Mouse (Mus musculus) heart, embryonic 10.5 days (tissue): ENCODE results near the gene Nelfa. TPM values are rescaled to one million over a fixed set of nuclear protein-coding genes. Genes with fewer than 3 reads are reported as not detected.
"Not testable (repeated sequence)": the region's sequence is repeated elsewhere in the genome, so short reads cannot be mapped to it uniquely, and the experiment has no call there.

Source experiments
- DNase-seq: peaks from one replicate; pipeline ENCODE4 v3.0.0-alpha.2; 2017; ENCODE audit warnings: low spot score
- H3K27ac ChIP-seq: fragments of 300-500 bp; sonication (generic); 2 replicates; pipeline ENCODE4 v1.5.1; 2016; ENCODE audit warnings: mild to moderate bottlenecking
- H3K27me3 ChIP-seq: fragments of 300-500 bp; sonication (generic); 2 replicates; pipeline ENCODE4 v1.6.1; 2016; ENCODE audit warnings: mild to moderate bottlenecking; ENCODE audit not compliant: poor library complexity, insufficient read depth, severe bottlenecking
- H3K36me3 ChIP-seq: fragments of 300-500 bp; sonication (generic); 2 replicates; pipeline ENCODE4 v1.6.1; 2016; ENCODE audit warnings: mild to moderate bottlenecking, moderate library complexity
- H3K4me1 ChIP-seq: fragments of 300-500 bp; sonication (generic); 2 replicates; pipeline ENCODE4 v1.6.1; 2016; ENCODE audit warnings: mild to moderate bottlenecking
- H3K4me3 ChIP-seq: fragments of 300-500 bp; sonication (generic); 2 replicates; pipeline ENCODE4 v1.5.1; 2016; ENCODE audit warnings: mild to moderate bottlenecking, moderate library complexity
- H3K9me3 ChIP-seq: fragments of 300-500 bp; sonication (generic); 2 replicates; pipeline ENCODE4 v1.6.1; 2016; ENCODE audit warnings: mild to moderate bottlenecking, moderate library complexity
- WGBS: fragments of 180-500 bp; shearing (Covaris S2); methylation state at CpG from one replicate; pipeline ENCODE4 v1.1.7; 2016; 5-methylcytosine and 5-hydroxymethylcytosine counted together
- polyA plus RNA-seq: library from polyadenylated mRNA; unstranded; fragments of >200 nt; fragmentation: Nextera tagmentation; extraction: Ambion mirVana; gene quantifications from 2 replicates; pipeline ENCODE4 v1.2.1, GENCODE M21; 2016

Gene Nelfa
- polyA plus RNA-seq: 46.0 and 62.2 TPM in 2 replicates

- Histone ChIP-seq H3K4me1 (peaks cover 20% of the 10 kb centered on the region), H3K4me3 (peak within 1 kb of the TSS; percentile 83), H3K27me3 (no peaks in the 10 kb centered on the region), H3K36me3 (peaks cover 49% of the 10 kb centered on the region), H3K9me3 (peaks cover 5% of the 10 kb centered on the region), H3K27ac (peak within 1 kb of the TSS; percentile 95)
- WGBS: 1% methylated on average over 61 of the region's 61 CpGs
- peak; percentile 99 for DNase-seq
Measured at GRCm38 (mm10) chr5:33936120-33936707, at the start of gene Nelfa. Gene Nelfa (minus strand): TSS chr5:33936413.

DNA sequence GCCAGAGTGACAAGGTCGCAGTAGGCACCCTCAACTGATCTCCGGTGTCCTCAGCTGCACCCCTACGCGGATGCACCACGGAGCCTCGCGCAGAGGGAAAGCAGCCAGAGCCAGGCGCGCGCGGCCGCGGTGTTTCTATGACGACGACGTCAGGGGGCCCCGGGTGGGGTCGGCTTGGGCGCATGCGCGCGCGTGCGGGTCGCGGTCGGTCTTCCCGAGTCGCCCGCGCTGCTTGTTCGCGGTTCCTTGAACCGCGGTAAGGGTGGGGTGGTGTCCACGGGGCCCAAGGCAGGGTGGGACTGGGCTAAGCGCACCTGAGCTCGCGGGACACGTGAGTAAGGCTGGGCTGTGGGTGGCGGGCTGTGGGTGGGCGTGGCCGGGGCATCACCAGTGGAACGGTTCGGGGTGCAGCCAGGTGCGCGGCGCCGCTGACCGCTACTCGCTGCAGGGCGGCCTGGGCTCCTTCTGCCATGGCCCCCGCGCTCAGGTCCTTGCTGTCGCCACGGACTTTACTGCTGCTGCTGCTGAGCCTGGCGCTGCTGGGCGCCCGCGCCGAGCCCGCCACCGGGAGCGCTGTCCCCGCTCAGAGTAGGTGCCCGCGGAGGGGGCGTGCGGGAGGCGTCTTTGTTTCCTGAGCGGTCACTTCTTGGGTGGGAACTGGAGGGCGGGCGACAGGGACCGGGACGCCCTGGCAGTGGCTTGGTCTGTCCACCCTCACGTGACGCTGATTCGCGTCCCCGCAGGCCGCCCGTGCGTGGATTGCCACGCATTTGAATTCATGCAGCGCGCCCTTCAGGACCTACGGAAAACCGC lies 47.3 kb upstream of the Nelfa start, which contains the start of gene Gm1673:
Gene Gm1673, plus strand, starts transcription at position 125 of the 813 bp plus-strand sequence.
- under 1% methylated on average over 88 of the region's 88 CpGs for WGBS

DNA sequence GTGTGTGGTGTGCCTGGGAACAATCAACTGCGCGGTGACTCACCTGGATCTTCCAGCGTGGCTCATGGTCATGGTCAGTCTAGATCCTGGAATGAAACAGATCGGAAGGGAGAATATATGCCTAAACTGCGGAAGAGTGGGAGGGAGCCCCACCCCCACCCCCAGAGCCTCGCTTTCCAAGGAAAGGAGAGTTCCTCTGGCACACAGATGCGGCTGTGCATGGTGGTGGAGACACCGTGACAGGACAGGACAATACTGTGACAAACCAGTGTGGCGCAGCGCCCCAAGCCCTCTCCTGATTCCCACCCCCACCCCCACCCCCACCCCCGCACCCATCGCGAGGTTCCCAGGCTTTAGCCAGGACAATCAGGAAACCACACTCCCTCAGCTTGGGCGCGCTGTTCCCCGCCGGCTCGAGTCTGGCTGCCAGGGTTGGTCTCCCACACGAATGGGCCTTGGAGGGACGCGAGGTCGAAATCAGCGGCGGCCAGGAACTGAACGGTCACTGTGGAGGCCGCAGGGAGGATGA lies 46.6 kb upstream of the Nelfa start:
- no peak for DNase-seq
- Histone ChIP-seq H3K27me3 (peaks cover 21% of the 10 kb centered on the region), H3K36me3 (0 out of 2 replicates have a peak, but pooled peaks cover 6% of the 10 kb centered on the region), H3K27ac (peak overlapping the region; percentile 90), H3K4me1 (peaks cover 22% of the 10 kb centered on the region), H3K9me3 (no peaks in the 10 kb centered on the region), H3K4me3 (peak overlapping the region; percentile 92)
- 5% methylated on average over 26 of the region's 26 CpGs for WGBS

More for the DNA sequence above, 47.3 kb upstream of the Nelfa start, which contains the start of gene Gm1673:
- Histone ChIP-seq H3K27ac (peak within 1 kb of the TSS; percentile 90), H3K9me3 (no peaks in the 10 kb centered on the region), H3K36me3 (0 out of 2 replicates have a peak, but pooled peaks cover 6% of the 10 kb centered on the region), H3K27me3 (peaks cover 21% of the 10 kb centered on the region), H3K4me3 (peak within 1 kb of the TSS; percentile 92), H3K4me1 (peaks cover 22% of the 10 kb centered on the region)
- peak; percentile 88 for DNase-seq

- no peak for DNase-seq
- 0 out of 2 replicates have a peak, but pooled peaks cover 3% of the 10 kb centered on the region for H3K36me3 ChIP-seq
- no peaks in the 10 kb centered on the region for H3K4me1 ChIP-seq
- no peak overlapping the region for H3K4me3 ChIP-seq
- no peaks in the 10 kb centered on the region for H3K9me3 ChIP-seq
- no peak overlapping the region for H3K27ac ChIP-seq
- 32% methylated on average over 3 of the region's 3 CpGs for WGBS
- H3K27me3 ChIP-seq: no peaks in the 10 kb centered on the region
Measured at GRCm38 (mm10) chr5:33976267-33976666, 40.1 kb upstream of the Nelfa start.

DNA sequence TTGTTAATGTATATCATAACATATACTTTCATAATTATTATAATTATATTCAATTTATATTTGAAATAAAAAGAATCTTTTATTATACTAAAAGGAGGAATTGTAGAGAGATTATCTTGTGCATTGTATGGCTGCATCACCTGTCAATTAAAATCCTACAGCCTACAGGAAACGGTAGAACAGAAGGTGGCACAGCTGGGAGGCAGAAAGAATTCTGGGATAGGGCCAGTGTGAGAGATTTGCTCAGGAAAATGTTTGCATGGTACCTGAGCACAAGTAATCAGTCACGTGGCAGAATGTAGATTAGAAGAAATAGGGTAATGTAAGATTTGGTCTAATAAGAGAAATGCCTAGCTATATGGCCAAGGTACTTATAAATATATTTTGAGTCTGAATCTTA lies 38.5 kb upstream of the Nelfa start:
- no peak for DNase-seq
- Histone ChIP-seq H3K27ac (no peak overlapping the region), H3K4me3 (no peak overlapping the region), H3K36me3 (0 out of 2 replicates have a peak, but pooled peaks cover 3% of the 10 kb centered on the region), H3K4me1 (no peaks in the 10 kb centered on the region), H3K9me3 (no peaks in the 10 kb centered on the region), H3K27me3 (no peaks in the 10 kb centered on the region)
- 61% methylated on average over 2 of the region's 2 CpGs for WGBS

GRCm38 (mm10) chr5:33959382-33959781 lies 23.2 kb upstream of the Nelfa start:
- Histone ChIP-seq H3K27ac (no peak overlapping the region), H3K36me3 (no peaks in the 10 kb centered on the region), H3K4me3 (no peak overlapping the region), H3K9me3 (peaks cover 8% of the 10 kb centered on the region; the same call in 1 of the 2 replicates), H3K4me1 (no peaks in the 10 kb centered on the region), H3K27me3 (no peaks in the 10 kb centered on the region)
- no peak for DNase-seq
- WGBS: 59% methylated on average over 4 of the region's 4 CpGs

- WGBS: 72% methylated on average over 4 of the region's 4 CpGs
- Histone ChIP-seq H3K4me3 (no peak overlapping the region), H3K4me1 (no peaks in the 10 kb centered on the region), H3K27me3 (no peaks in the 10 kb centered on the region), H3K9me3 (peaks cover 18% of the 10 kb centered on the region), H3K36me3 (no peaks in the 10 kb centered on the region), H3K27ac (no peak overlapping the region)
- no peak for DNase-seq
Measured at GRCm38 (mm10) chr5:33955868-33956267, 19.7 kb upstream of the Nelfa start.

- H3K27ac ChIP-seq: no peak overlapping the region
- no peaks in the 10 kb centered on the region for H3K4me1 ChIP-seq
- H3K4me3 ChIP-seq: no peak overlapping the region
- peak; percentile 78 for DNase-seq
- H3K9me3 ChIP-seq: peaks cover 18% of the 10 kb centered on the region
- no peaks in the 10 kb centered on the region for H3K27me3 ChIP-seq
- 38% methylated on average over 10 of the region's 10 CpGs for WGBS
- H3K36me3 ChIP-seq: no peaks in the 10 kb centered on the region
Measured at GRCm38 (mm10) chr5:33954354-33954753, 18.1 kb upstream of the Nelfa start.

GRCm38 (mm10) chr5:33953471-33954185 lies 17.4 kb upstream of the Nelfa start:
- DNase-seq: no peak
- Histone ChIP-seq H3K9me3 (peaks cover 17% of the 10 kb centered on the region), H3K27me3 (no peaks in the 10 kb centered on the region), H3K36me3 (no peaks in the 10 kb centered on the region), H3K4me3 (no peak overlapping the region), H3K4me1 (no peaks in the 10 kb centered on the region), H3K27ac (no peak overlapping the region)
- 82% methylated on average over 17 of the region's 17 CpGs for WGBS

GRCm38 (mm10) chr5:33948314-33948713 lies 12.1 kb upstream of the Nelfa start:
- H3K4me1 ChIP-seq: no peaks in the 10 kb centered on the region
- WGBS: 87% methylated on average over 4 of the region's 4 CpGs
- no peak overlapping the region for H3K27ac ChIP-seq
- H3K9me3 ChIP-seq: peaks cover 14% of the 10 kb centered on the region
- H3K4me3 ChIP-seq: no peak overlapping the region
- H3K36me3 ChIP-seq: no peaks in the 10 kb centered on the region
- DNase-seq: no peak
- H3K27me3 ChIP-seq: no peaks in the 10 kb centered on the region

GRCm38 (mm10) chr5:33947035-33947434 lies 10.8 kb upstream of the Nelfa start:
- H3K9me3 ChIP-seq: peaks cover 13% of the 10 kb centered on the region
- H3K27ac ChIP-seq, H3K4me3 ChIP-seq, H3K36me3 ChIP-seq, H3K4me1 ChIP-seq, H3K27me3 ChIP-seq, DNase-seq: not testable (repeated sequence)
- WGBS: 82% methylated on average over 16 of the region's 16 CpGs

GRCm38 (mm10) chr5:33938448-33938847 lies 2.2 kb upstream of the Nelfa start:
- Histone ChIP-seq H3K4me3 (no peak overlapping the region), H3K4me1 (peaks cover 20% of the 10 kb centered on the region), H3K9me3 (peaks cover 11% of the 10 kb centered on the region), H3K27me3 (no peaks in the 10 kb centered on the region), H3K27ac (no peak overlapping the region), H3K36me3 (peaks cover 38% of the 10 kb centered on the region)
- no peak for DNase-seq
- WGBS: 77% methylated on average over 3 of the region's 3 CpGs
